Mouse (Mus musculus): ENCODE results near the gene Sox9. TPM values are rescaled to one million over a fixed set of nuclear protein-coding genes. Genes with fewer than 3 reads are reported as not detected.

The Sox9 gene
- not detected for total RNA-seq (2023)

GRCm38 (mm10) chr11:112781994-112782356, at the start of gene Sox9:
Gene Sox9, plus strand, starts transcription at chr11:112782224.

